Mouse (Mus musculus) adipose tissue, adult 10 weeks (tissue): Measurements from ENCODE around the gene Phf21b. TPM values are rescaled to one million over a fixed set of nuclear protein-coding genes. Genes with fewer than 3 reads are reported as not detected.

ENCODE experiments used
- polyA plus RNA-seq: library from polyadenylated mRNA; stranded (reverse); fragments of 350-450 nt; fragmentation: Illumina TruSeq; extraction: RNeasy Lipid Tissue Mini Kit (QIAGEN cat#74804); gene quantifications from one replicate; pipeline ENCODE4 v1.2.3, GENCODE M21; 2014; ENCODE audit warnings: low read depth, low replicate concordance

The Phf21b gene
- 1.6 TPM for polyA plus RNA-seq

GRCm38 (mm10) chr15:84856006-84856995 lies at the start of gene Phf21b:
Gene Phf21b (minus strand): TSS chr15:84856049.

Other genes with a start within 250 kb of the Phf21b start
- 60.2 TPM for gene Prr5, start 186.4 kb downstream of the Phf21b start, polyA plus RNA-seq
- gene Arhgap8, start 136.0 kb downstream of the Phf21b start, polyA plus RNA-seq, result 19.8 TPM
- gene Gm29666, start 64.0 kb upstream of the Phf21b start, polyA plus RNA-seq, result 0.42 TPM
- 19.4 TPM for gene Nup50, start 67.4 kb upstream of the Phf21b start, polyA plus RNA-seq
- gene 5031439G07Rik, start 132.5 kb upstream of the Phf21b start, polyA plus RNA-seq, result 25.8 TPM
- gene Upk3a, start 161.1 kb upstream of the Phf21b start, polyA plus RNA-seq, result 1.2 TPM
- gene Fam118a, start 172.9 kb upstream of the Phf21b start, polyA plus RNA-seq, result 19.3 TPM